Mouse (Mus musculus) embryonic facial prominence, embryonic 14.5 days (tissue): Measurements from ENCODE around the gene Arhgef17. TPM values are rescaled to one million over a fixed set of nuclear protein-coding genes. Genes with fewer than 3 reads are reported as not detected.
A peak's percentile ranks its signal among the peaks of the same experiment; 100 is the strongest.

Source experiments
- ATAC-seq: fragments of 200-750 bp; cut with Nextera tagmentation; 2 replicates; pipeline ENCODE4 v1.8.0; 2017; ENCODE audit warnings: low read depth, moderate number of reproducible peaks, moderate TSS enrichment
- DNase-seq: peaks from one replicate; pipeline ENCODE4 v3.0.0-alpha.2; 2015; ENCODE audit warnings: low spot score
- H3K27ac ChIP-seq: fragments of 300-500 bp; sonication (generic); replicated peaks from 2 replicates; pipeline ENCODE4 v1.5.1; 2014; ENCODE audit warnings: low read depth, mild to moderate bottlenecking, low read length, moderate library complexity
- H3K27me3 ChIP-seq: fragments of 300-500 bp; sonication (generic); replicated peaks from 2 replicates; pipeline ENCODE4 v1.6.1; 2014; ENCODE audit warnings: low read length; ENCODE audit not compliant: control insufficient read depth, insufficient read depth
- H3K36me3 ChIP-seq: fragments of 300-500 bp; sonication (generic); 2 replicates; pipeline ENCODE4 v1.6.1; 2014; ENCODE audit warnings: low read length, mixed read lengths; ENCODE audit not compliant: control insufficient read depth, insufficient read depth
- H3K4me1 ChIP-seq: fragments of 300-500 bp; sonication (generic); 2 replicates; pipeline ENCODE4 v1.6.1; 2014; ENCODE audit warnings: antibody characterized with exemption, low read length; ENCODE audit not compliant: control insufficient read depth, insufficient read depth
- H3K4me2 ChIP-seq: fragments of 300-500 bp; sonication (generic); 2 replicates; pipeline ENCODE4 v1.6.1; 2014; ENCODE audit warnings: low read depth, mild to moderate bottlenecking, low read length, moderate library complexity, mixed read lengths
- H3K4me3 ChIP-seq: fragments of 300-500 bp; sonication (generic); 2 replicates; pipeline ENCODE4 v1.5.1; 2014; ENCODE audit warnings: low read depth, mild to moderate bottlenecking, low read length
- H3K9ac ChIP-seq: fragments of 300-500 bp; sonication (generic); 2 replicates; pipeline ENCODE4 v1.6.1; 2014; ENCODE audit warnings: low read depth, mild to moderate bottlenecking, low read length, moderate library complexity, mixed read lengths
- H3K9me3 ChIP-seq: fragments of 300-500 bp; sonication (generic); 2 replicates; pipeline ENCODE4 v1.6.1; 2016; ENCODE audit warnings: low read length; ENCODE audit not compliant: control insufficient read depth
- WGBS: fragments of 180-500 bp; shearing (Covaris S2); extraction: QIAGEN DNeasy Blood & Tissue Kit; methylation state at CpG from one replicate; pipeline ENCODE4 v1.1.7; 2014; 5-methylcytosine and 5-hydroxymethylcytosine counted together
- polyA plus RNA-seq: library from polyadenylated mRNA; unstranded; fragments of >200 nt; fragmentation: Nextera tagmentation; extraction: Ambion mirVana; gene quantifications from 2 replicates; pipeline ENCODE4 v1.2.1, GENCODE M21; 2014

Arhgef17 gene
- polyA plus RNA-seq, 1 experiment from 2014 or later = 16.8 TPM

DNA sequence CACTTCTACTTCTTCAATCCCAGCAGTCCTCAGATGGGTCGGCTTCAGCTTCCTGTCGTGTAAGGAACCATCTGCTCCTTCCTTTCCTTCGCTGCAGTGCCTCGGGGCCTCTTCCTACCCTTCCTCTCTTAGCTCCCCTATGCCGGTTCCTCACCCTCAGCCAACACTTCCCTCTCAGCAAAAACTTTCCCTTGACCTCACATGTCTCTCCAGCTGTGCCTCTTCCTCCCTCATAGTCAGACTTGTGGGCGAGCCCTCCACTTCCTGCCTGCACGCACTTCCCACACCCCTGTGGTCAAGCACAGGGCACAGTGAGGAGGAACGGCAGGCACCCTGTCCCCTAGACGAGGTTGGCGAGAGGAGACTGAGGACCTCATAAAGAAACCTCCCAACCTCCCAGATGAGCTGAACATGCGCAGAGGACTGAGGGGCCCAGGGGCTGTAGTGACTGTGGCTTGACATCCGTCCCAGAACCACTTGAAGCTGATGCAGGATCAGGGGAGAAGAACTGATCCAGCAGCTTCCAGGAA lies 18.6 kb upstream of the Arhgef17 start:
- Histone ChIP-seq H3K4me3 (no peak overlapping the region), H3K4me2 (no peak overlapping the region), H3K27me3 (no peaks in the 10 kb centered on the region), H3K27ac (no peak overlapping the region), H3K36me3 (no peaks in the 10 kb centered on the region), H3K4me1 (0 out of 2 replicates have a peak, but pooled peaks cover 6% of the 10 kb centered on the region), H3K9me3 (no peaks in the 10 kb centered on the region), H3K9ac (no peak overlapping the region)
- no peak for ATAC-seq
- 40% methylated on average over 11 of the region's 12 CpGs for WGBS
- DNase-seq = no peak

DNA sequence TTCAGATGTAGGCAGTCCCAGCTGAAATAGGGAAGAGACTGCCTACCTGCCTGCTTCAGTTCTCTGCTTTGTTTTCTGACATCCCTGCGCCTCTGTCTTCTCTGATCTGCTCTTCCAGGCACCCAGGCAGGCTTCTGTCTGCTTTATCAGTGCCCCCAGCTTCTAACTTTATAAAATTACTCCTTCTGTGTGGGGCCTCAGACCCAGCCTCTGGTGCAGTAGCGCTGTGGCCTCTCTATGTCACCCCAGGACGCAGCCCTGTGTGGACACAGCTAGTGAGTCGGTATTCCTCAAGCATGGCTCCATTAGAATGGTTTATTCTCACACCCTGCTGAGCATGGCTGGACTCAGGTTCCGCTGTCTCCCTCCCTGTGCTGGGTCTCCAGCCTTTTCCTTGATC lies 18.1 kb upstream of the Arhgef17 start:
- WGBS = 59% methylated on average over 5 of the region's 5 CpGs
- ATAC-seq (no peak), DNase-seq (no peak)
- no peaks in the 10 kb centered on the region for H3K9me3 ChIP-seq
- no peaks in the 10 kb centered on the region for H3K27me3 ChIP-seq
- no peak overlapping the region for H3K4me3 ChIP-seq
- H3K36me3 ChIP-seq = no peaks in the 10 kb centered on the region
- no peak overlapping the region for H3K9ac ChIP-seq
- 0 out of 2 replicates have a peak, but pooled peaks cover 6% of the 10 kb centered on the region for H3K4me1 ChIP-seq
- no peak overlapping the region for H3K4me2 ChIP-seq
- peak overlapping the region; percentile 49 for H3K27ac ChIP-seq

DNA sequence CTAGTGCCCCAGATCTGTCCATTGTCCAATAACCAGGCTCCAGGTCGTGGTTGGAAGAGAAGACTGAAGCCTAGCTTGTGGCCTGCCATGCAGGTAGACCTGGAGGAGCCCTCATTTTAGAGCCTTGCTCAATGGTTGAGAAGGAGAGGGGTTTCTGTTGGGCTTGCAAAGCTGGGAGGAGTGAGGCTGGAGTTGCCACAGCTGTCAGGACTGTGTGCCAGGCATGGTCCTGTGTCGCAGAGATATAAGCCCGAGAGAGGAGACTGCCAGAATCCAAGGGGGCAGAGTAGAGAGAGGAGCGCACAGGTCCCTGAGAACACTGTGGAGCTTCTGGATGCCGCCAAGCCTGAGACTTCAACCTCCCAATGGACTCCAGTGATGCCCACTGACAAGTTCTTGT lies 12.8 kb upstream of the Arhgef17 start:
- Histone ChIP-seq H3K27me3 (no peaks in the 10 kb centered on the region), H3K4me2 (no peak overlapping the region), H3K36me3 (no peaks in the 10 kb centered on the region), H3K9ac (no peak overlapping the region), H3K4me3 (no peak overlapping the region), H3K9me3 (no peaks in the 10 kb centered on the region), H3K4me1 (peaks cover 14% of the 10 kb centered on the region), H3K27ac (no peak overlapping the region)
- 85% methylated on average over 5 of the region's 5 CpGs for WGBS
- no peak for ATAC-seq
- no peak for DNase-seq

DNA sequence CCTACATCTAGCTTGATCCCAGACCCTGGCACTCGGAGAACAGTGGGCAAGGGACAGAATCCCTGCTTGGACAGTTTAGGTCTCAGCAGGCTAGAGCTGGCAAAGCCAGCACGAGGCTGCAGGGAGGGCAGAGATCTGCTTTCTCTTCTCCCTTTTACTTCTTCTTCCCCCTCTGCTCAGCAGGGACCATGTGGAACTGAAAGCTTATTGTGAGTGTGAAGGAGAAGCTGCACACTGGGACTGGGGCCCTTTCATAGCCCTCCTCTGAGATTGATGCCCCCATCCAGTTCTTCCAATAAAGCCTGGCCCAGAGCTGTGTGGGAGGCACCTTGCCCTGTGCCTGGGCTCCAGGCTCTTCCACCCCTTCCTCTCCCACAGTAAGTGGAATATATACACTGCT lies 12.4 kb upstream of the Arhgef17 start:
- H3K27me3 ChIP-seq = no peaks in the 10 kb centered on the region
- peaks cover 14% of the 10 kb centered on the region for H3K4me1 ChIP-seq
- H3K27ac ChIP-seq = no peak overlapping the region
- H3K4me3 ChIP-seq = no peak overlapping the region
- 59% methylated on average over 2 of the region's 2 CpGs for WGBS
- DNase-seq (no peak), ATAC-seq (no peak)
- no peaks in the 10 kb centered on the region for H3K9me3 ChIP-seq
- H3K36me3 ChIP-seq = no peaks in the 10 kb centered on the region
- H3K4me2 ChIP-seq = no peak overlapping the region
- H3K9ac ChIP-seq = no peak overlapping the region

DNA sequence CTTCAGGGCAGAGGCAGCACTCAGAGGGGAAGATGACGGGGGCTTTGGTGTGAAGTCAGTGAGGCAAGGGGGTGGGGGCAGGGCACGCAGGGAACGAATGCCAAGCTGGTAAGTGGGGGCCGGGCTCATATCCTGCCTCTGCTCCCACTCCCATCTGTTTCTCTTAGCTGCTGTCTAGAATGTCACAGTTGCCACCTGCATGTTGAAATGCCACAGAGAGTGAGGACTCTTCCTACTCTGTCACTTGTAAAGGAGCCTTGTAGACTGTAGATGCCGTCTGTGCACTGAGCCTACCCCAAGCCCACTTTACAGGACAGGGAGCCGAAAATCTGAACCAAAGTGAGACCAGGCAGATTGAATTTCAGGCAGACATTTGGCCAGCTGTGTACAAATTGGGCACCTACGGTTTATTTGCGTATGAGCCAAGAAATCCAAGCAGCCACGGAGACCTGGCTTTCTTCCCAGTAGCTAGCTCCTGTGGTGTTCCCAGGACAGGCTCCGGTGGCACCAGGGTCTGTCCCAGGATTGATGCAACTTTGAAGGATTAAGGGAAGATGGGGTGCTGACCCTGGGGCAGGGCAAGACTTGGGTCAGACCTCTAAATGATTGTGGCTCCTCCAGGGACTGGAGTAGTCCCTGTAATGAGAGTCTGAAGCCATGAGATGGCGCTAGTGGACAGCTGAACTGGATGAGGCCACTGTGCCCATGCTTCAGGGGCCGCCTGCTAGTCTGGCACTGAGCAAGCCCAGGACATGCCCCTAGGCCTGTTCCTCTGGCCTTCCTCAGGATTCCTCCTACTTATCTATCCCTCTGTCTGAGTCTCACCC lies 11.1 kb upstream of the Arhgef17 start:
- Histone ChIP-seq H3K27me3 (no peaks in the 10 kb centered on the region), H3K4me1 (peaks cover 14% of the 10 kb centered on the region), H3K27ac (no peak overlapping the region), H3K36me3 (no peaks in the 10 kb centered on the region), H3K9me3 (no peaks in the 10 kb centered on the region), H3K4me3 (no peak overlapping the region), H3K4me2 (no peak overlapping the region), H3K9ac (0 out of 2 replicates have a peak overlapping the region, but pooled peaks have one; percentile 5)
- peak; percentile 60 for ATAC-seq
- DNase-seq = peak; percentile 74
- WGBS = 27% methylated on average over 11 of the region's 12 CpGs

DNA sequence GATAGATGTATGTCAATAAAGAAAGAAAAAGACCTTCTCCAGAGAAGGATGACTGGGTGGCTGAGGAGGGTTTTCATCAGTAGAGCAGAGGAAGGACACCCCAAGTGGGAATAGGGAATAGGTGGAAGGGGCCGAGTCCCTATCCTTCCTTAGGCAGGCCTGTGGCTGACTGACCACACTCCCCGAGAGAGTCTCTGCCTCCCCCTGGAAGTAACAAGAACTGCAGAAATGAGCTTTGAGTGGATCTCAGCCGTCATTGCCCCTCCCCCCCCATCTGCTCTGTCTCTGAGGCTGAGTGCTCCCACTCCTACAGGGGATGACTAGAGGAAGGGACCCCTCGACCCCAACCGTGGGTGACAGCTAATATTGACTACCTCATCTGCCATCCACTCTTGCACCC lies 9.3 kb upstream of the Arhgef17 start:
- no peak for ATAC-seq

DNA sequence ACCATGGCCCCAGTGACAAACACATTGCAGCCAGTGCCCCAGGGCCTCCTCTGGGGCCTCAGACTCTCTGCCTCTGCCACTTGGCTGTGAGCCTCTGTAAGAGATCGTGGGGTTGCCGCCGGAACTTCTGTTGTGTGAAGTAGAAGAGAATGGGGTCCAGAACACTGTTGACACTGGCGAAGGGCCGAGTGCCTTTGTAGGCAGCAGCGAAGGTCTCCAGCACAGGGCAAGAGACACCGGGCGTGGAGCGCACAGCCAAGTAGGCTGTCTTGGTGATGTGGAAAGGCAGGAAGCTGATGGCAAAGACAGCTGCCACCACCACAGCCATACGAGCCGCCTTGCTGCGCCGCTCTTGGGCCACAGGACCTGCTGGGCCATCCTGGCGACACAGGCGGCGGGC lies 6.2 kb upstream of the Arhgef17 start:
- H3K9ac ChIP-seq = no peak overlapping the region
- ATAC-seq (no peak), DNase-seq (no peak)
- H3K9me3 ChIP-seq = no peaks in the 10 kb centered on the region
- peaks cover 7% of the 10 kb centered on the region for H3K4me1 ChIP-seq
- 78% methylated on average over 15 of the region's 16 CpGs for WGBS
- no peak overlapping the region for H3K4me3 ChIP-seq
- no peak overlapping the region for H3K4me2 ChIP-seq
- H3K36me3 ChIP-seq = no peaks in the 10 kb centered on the region
- no peak overlapping the region for H3K27ac ChIP-seq
- no peaks in the 10 kb centered on the region for H3K27me3 ChIP-seq

More for the DNA sequence above, 9.3 kb upstream of the Arhgef17 start:
- Histone ChIP-seq H3K9ac (no peak overlapping the region), H3K4me2 (no peak overlapping the region), H3K27ac (no peak overlapping the region), H3K9me3 (no peaks in the 10 kb centered on the region), H3K4me3 (no peak overlapping the region), H3K4me1 (peaks cover 14% of the 10 kb centered on the region), H3K27me3 (no peaks in the 10 kb centered on the region), H3K36me3 (no peaks in the 10 kb centered on the region)
- DNase-seq = no peak
- WGBS = 24% methylated on average over 5 of the region's 5 CpGs

DNA sequence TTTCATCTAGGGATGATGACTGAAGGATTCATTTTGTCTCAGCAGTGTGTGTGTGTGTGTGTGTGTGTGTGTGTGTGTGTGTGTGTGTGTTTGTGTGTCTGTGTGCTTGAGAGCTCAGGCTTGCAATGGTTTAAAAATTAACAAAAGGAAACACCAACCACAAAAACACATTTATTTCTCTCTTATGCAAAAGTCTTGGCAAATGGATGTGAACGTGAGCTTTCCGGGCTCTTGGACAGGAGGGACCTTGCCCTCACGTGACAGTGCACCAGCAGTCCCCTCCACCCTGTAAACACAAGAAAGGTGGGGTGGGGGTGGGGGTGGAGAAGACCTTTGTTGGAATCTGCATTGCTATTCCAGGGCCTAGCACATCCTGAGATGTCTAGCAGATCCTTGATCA lies 5.6 kb upstream of the Arhgef17 start:
- Histone ChIP-seq H3K27ac (no peak overlapping the region), H3K4me2 (no peak overlapping the region), H3K9ac (no peak overlapping the region), H3K36me3 (no peaks in the 10 kb centered on the region), H3K9me3 (no peaks in the 10 kb centered on the region), H3K4me1 (peaks cover under 1% of the 10 kb centered on the region; the same call in 1 of the 2 replicates), H3K4me3 (no peak overlapping the region), H3K27me3 (no peaks in the 10 kb centered on the region)
- ATAC-seq (no peak), DNase-seq (no peak)
- WGBS = 74% methylated on average over 3 of the region's 3 CpGs

DNA sequence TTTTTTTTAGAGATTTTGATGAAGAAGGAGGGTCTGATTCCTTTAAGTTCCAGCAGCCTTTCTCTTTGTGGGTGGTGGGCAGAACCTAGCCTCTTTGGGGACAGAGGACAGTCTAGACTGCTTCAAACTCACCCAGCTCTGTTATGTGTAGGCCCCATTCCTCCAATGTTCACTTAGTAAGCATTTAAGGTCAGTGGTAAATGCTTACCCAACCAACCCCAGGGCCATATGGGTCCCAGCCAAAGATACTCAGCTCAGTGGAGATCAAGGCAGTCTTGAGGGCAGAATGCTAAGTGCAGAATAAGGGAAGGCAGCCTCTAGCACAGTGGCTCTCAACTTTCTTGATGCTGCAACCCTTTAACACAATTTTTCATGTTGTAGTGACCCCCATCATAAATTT lies 1.6 kb upstream of the Arhgef17 start:
- H3K27ac ChIP-seq = peak overlapping the region; percentile 99; the same call in 1 of the 2 replicates
- peaks cover 5% of the 10 kb centered on the region; the same call in 1 of the 2 replicates for H3K36me3 ChIP-seq
- no peaks in the 10 kb centered on the region for H3K27me3 ChIP-seq
- H3K4me3 ChIP-seq = no peak overlapping the region
- no peak overlapping the region for H3K4me2 ChIP-seq
- H3K4me1 ChIP-seq = peaks cover 22% of the 10 kb centered on the region
- H3K9me3 ChIP-seq = no peaks in the 10 kb centered on the region
- H3K9ac ChIP-seq = no peak overlapping the region
- DNase-seq = no peak
- ATAC-seq = no peak
